Mouse (Mus musculus) erythroblast, embryonic 14.5 days (primary cell): ENCODE measurements around the gene Dapp1.

ENCODE experiments used
- GATA1 ChIP-seq: IDR thresholded peaks from 2 replicates; pipeline ENCODE4 v1.6.1; 2012; ENCODE audit warnings: low read length, inconsistent platforms, mixed read lengths
- TAL1 ChIP-seq: IDR thresholded peaks from 3 replicates; pipeline ENCODE4 v1.6.1; 2012; ENCODE audit warnings: low read length, inconsistent platforms, mixed read lengths

DNA sequence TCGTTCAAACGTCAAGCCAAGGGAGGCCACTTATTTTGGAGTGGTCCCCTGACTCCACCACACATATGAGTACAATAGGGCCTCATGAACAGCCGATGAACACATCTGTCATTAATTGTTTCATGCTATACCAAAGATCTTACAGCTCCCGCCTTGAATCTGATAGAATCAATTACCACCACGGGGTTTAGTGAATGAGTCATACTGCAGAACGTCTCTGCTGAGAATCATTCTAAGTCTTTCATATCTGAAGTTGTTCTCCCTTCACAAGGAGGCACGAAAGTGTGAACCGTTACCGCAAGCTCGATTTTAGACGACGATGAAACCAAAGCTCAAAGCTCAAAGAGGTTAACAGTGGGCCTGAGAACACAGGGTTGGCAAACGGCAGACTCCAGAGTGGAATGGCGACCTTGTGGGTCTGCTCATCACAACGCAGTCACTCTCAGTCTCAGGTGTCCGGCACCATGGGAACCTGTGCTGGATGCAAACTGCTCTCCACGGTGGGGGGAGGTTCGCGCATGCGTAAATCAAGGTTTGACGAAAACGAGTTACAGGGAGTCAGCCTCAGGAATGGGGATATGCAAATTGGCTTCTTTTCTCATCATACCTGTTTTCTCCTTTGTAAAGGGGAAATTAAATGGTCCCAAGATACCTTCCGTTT lies 27.0 kb downstream of the Dapp1 start:
- no peak for TF ChIP-seq TAL1
- TF ChIP-seq GATA1: no peak
